Mouse (Mus musculus) liver, adult 2 months (tissue): ENCODE data around the gene Tedc2.

ENCODE experiments used
- CTCF ChIP-seq: fragments of 200-500 bp; IDR thresholded peaks from 2 replicates; pipeline ENCODE4 v1.5.1; 2011; ENCODE audit warnings: low read depth, low read length, control low read depth
- POLR2A ChIP-seq: fragments of 200-500 bp; IDR thresholded peaks from 2 replicates; pipeline ENCODE4 v1.6.1; 2011; ENCODE audit warnings: low read length, control low read depth; ENCODE audit not compliant: insufficient read depth; ENCODE audit errors: extremely low read depth

DNA sequence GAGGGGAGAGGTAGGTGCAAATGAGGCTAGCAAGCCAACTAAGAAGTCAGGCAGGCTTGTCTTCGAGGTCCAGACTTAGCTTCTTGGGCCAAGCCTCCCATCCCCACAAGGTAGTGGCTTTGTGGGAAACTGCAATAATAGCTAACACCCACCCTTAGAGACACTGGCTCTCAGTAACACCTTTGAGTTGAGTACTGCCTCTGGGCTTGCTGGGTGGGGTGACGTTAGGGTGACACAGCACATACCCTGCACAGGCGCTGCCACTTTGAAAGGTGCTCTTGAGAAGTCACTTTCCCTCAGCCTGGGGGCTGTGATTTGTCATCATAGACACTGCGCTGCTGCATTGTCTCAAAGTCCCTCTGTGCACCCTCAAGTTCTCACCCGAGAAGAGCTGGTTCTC, 26.9 kb downstream of the Tedc2 start:
- no peak for TF ChIP-seq CTCF
- no peak for TF ChIP-seq POLR2A
